Mouse (Mus musculus): Measurements from ENCODE around the gene Atf1. TPM values are rescaled to one million over a fixed set of nuclear protein-coding genes. Genes with fewer than 3 reads are reported as not detected.

The Atf1 gene
- polyA plus RNA-seq, 1 experiment from 2014 or later: 36.3 TPM

DNA sequence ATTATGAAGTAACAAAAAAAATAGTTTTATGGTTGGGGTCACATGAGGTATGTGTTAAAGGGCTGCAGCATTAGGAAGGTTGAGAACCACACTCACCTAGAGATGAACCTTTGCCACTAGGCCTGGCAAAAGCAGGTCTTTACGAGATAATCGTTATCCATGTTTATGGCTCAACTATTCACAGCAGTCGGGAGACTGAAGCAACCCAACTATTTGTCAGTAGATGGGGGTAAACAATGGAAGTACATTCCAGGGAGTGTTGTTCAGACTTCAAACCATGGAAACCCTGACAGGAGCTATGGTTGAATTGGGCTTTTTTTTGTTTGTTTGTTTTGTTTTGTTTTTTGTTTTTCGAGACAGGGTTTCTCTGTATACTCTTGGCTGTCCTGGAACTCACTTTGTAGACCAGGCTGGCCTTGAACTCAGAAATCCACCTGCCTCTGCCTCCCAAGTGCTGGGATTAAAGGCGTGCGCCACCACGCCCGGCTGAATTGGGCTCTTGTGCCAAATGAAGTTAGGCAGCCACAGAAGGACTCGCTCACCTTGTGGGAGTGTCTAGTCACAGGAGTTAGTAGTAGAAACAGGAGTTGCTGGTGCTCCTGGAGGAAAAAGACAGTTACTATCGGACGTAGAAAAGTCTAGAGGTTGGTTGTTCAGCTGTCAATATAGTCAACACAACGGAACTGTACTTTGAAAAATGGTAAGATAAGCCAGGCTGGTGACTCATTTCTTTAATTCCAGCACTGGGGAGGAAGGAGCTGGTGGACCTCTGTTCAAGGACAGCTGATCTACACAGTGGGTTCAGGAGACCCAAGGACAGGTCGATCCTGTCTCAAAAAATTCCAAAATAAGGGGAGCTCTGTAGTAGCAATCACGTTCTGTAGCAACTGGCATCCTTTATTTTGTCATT lies 4.3 kb downstream of the Atf1 start:
- no peak overlapping the region for H3K4me3 ChIP-seq (ENCODE audit: low read depth, low read length)
- no peaks in the 10 kb centered on the region for H3K9me3 ChIP-seq (replicated peaks; ENCODE audit: control insufficient read depth, low read length)
- no peak overlapping the region for H3K27ac ChIP-seq (replicated peaks; ENCODE audit: low read depth, low read length)
- no peak overlapping the region for H3K4me2 ChIP-seq (ENCODE audit: low read depth, low read length)
- no peaks in the 10 kb centered on the region for H3K27me3 ChIP-seq (ENCODE audit: control insufficient read depth, insufficient read depth, low read length)
- 92% methylated on average over 14 of the region's 14 CpGs for WGBS
- ATAC-seq (replicated peaks; ENCODE audit: insufficient number of reproducible peaks, low FRiP score, low TSS enrichment, low read depth) (no peak), DNase-seq (ENCODE audit: low spot score) (no peak)
- no peak overlapping the region for H3K9ac ChIP-seq (replicated peaks; ENCODE audit: low read length)
- H3K36me3 ChIP-seq (replicated peaks; ENCODE audit: control insufficient read depth, insufficient read depth, low read depth, low read length): no peaks in the 10 kb centered on the region; the same call in none of the 2 replicates
- no peaks in the 10 kb centered on the region for H3K4me1 ChIP-seq (ENCODE audit: control insufficient read depth, insufficient read depth, low read length)

GRCm38 (mm10) chr15:100235208-100235965 lies 7.8 kb downstream of the Atf1 start:
- no peak overlapping the region for H3K9ac ChIP-seq (replicated peaks; ENCODE audit: low read length)
- DNase-seq (ENCODE audit: low spot score): no peak
- H3K4me3 ChIP-seq (ENCODE audit: low read depth, low read length): no peak overlapping the region
- no peaks in the 10 kb centered on the region; the same call in none of the 2 replicates for H3K36me3 ChIP-seq (replicated peaks; ENCODE audit: control insufficient read depth, insufficient read depth, low read depth, low read length)
- H3K4me2 ChIP-seq (ENCODE audit: low read depth, low read length): no peak overlapping the region
- no peak for ATAC-seq (replicated peaks; ENCODE audit: insufficient number of reproducible peaks, low FRiP score, low TSS enrichment, low read depth)
- 92% methylated on average over 12 of the region's 12 CpGs for WGBS
- H3K27me3 ChIP-seq (ENCODE audit: control insufficient read depth, insufficient read depth, low read length): no peaks in the 10 kb centered on the region
- no peak overlapping the region for H3K27ac ChIP-seq (replicated peaks; ENCODE audit: low read depth, low read length)
- no peaks in the 10 kb centered on the region for H3K4me1 ChIP-seq (ENCODE audit: control insufficient read depth, insufficient read depth, low read length)
- H3K9me3 ChIP-seq (replicated peaks; ENCODE audit: control insufficient read depth, low read length): no peaks in the 10 kb centered on the region

GRCm38 (mm10) chr15:100236952-100237351 lies 9.3 kb downstream of the Atf1 start:
- ATAC-seq (replicated peaks; ENCODE audit: insufficient number of reproducible peaks, low FRiP score, low TSS enrichment, low read depth) (no peak), DNase-seq (ENCODE audit: low spot score) (no peak)
- no peak overlapping the region for H3K4me2 ChIP-seq (ENCODE audit: low read depth, low read length)
- H3K27me3 ChIP-seq (ENCODE audit: control insufficient read depth, insufficient read depth, low read length): no peaks in the 10 kb centered on the region
- H3K36me3 ChIP-seq (replicated peaks; ENCODE audit: control insufficient read depth, insufficient read depth, low read depth, low read length): no peaks in the 10 kb centered on the region; the same call in none of the 2 replicates
- H3K27ac ChIP-seq (replicated peaks; ENCODE audit: low read depth, low read length): no peak overlapping the region
- WGBS: 91% methylated on average over 6 of the region's 6 CpGs
- no peak overlapping the region for H3K4me3 ChIP-seq (ENCODE audit: low read depth, low read length)
- no peak overlapping the region for H3K9ac ChIP-seq (replicated peaks; ENCODE audit: low read length)
- H3K4me1 ChIP-seq (ENCODE audit: control insufficient read depth, insufficient read depth, low read length): no peaks in the 10 kb centered on the region
- no peaks in the 10 kb centered on the region for H3K9me3 ChIP-seq (replicated peaks; ENCODE audit: control insufficient read depth, low read length)

- no peak overlapping the region for H3K4me3 ChIP-seq (ENCODE audit: low read depth, low read length)
- no peak for DNase-seq (ENCODE audit: low spot score)
- H3K9ac ChIP-seq (replicated peaks; ENCODE audit: low read length): no peak overlapping the region
- H3K4me2 ChIP-seq (ENCODE audit: low read depth, low read length): no peak overlapping the region
- ATAC-seq (replicated peaks; ENCODE audit: insufficient number of reproducible peaks, low FRiP score, low TSS enrichment, low read depth): no peak
- H3K27me3 ChIP-seq (ENCODE audit: control insufficient read depth, insufficient read depth, low read length): no peaks in the 10 kb centered on the region
- H3K4me1 ChIP-seq (ENCODE audit: control insufficient read depth, insufficient read depth, low read length): no peaks in the 10 kb centered on the region
- H3K9me3 ChIP-seq (replicated peaks; ENCODE audit: control insufficient read depth, low read length): no peaks in the 10 kb centered on the region
- H3K27ac ChIP-seq (replicated peaks; ENCODE audit: low read depth, low read length): no peak overlapping the region
- peaks cover 3% of the 10 kb centered on the region for H3K36me3 ChIP-seq (replicated peaks; ENCODE audit: control insufficient read depth, insufficient read depth, low read depth, low read length)
- WGBS: 92% methylated on average over 6 of the region's 6 CpGs
Measured at GRCm38 (mm10) chr15:100241780-100242179, 14.2 kb downstream of the Atf1 start.

DNA sequence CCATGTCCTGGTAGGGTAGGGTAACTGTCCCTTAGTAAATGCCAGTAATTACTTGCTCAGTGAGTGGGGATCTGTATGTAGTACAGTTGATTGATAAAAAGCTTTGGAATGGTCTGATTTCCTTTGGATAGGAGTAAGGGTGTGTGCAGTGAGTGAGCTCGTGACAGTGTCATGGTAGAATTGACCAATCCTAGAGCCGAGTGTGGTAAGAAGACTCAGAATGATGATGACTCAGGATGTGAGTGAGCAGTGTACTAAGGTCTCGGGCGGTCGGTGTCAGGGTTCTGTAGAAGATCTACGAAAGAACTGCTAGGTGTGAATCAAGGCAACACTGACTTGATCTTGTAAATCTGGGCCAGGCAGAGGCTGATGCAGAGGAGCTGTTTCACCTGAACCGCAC lies 18.3 kb downstream of the Atf1 start:
- peaks cover 3% of the 10 kb centered on the region for H3K36me3 ChIP-seq (replicated peaks; ENCODE audit: control insufficient read depth, insufficient read depth, low read depth, low read length)
- no peaks in the 10 kb centered on the region for H3K27me3 ChIP-seq (ENCODE audit: control insufficient read depth, insufficient read depth, low read length)
- no peak overlapping the region for H3K4me2 ChIP-seq (ENCODE audit: low read depth, low read length)
- no peaks in the 10 kb centered on the region for H3K9me3 ChIP-seq (replicated peaks; ENCODE audit: control insufficient read depth, low read length)
- 95% methylated on average over 7 of the region's 7 CpGs for WGBS
- H3K4me3 ChIP-seq (ENCODE audit: low read depth, low read length): no peak overlapping the region
- no peak overlapping the region for H3K27ac ChIP-seq (replicated peaks; ENCODE audit: low read depth, low read length)
- H3K4me1 ChIP-seq (ENCODE audit: control insufficient read depth, insufficient read depth, low read length): no peaks in the 10 kb centered on the region
- H3K9ac ChIP-seq (replicated peaks; ENCODE audit: low read length): no peak overlapping the region
- DNase-seq (ENCODE audit: low spot score): no peak
- ATAC-seq (replicated peaks; ENCODE audit: insufficient number of reproducible peaks, low FRiP score, low TSS enrichment, low read depth): no peak

DNA sequence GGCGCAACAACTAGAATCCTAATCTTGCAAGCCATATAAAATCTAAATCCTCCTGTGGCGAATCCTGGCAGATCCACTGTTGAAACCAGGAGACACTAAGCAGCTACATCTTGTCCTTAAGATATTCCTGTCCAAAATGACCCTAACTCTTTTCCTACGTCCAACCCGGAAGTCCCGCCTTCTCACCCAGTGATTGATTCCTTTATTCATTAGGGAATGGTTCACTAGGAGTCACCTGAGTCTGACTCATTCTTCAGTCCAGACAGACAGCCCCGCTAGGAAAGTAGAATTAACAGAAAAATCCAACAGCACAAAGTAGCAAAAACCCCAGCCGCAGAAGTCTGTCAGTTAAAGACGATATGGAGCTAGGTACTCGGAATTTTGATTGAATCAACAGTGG lies 19.7 kb downstream of the Atf1 start:
- Histone ChIP-seq H3K27ac (replicated peaks; ENCODE audit: low read depth, low read length) (no peak overlapping the region), H3K36me3 (replicated peaks; ENCODE audit: control insufficient read depth, insufficient read depth, low read depth, low read length) (peaks cover 3% of the 10 kb centered on the region), H3K9ac (replicated peaks; ENCODE audit: low read length) (no peak overlapping the region), H3K4me3 (ENCODE audit: low read depth, low read length) (no peak overlapping the region), H3K4me2 (ENCODE audit: low read depth, low read length) (no peak overlapping the region), H3K4me1 (ENCODE audit: control insufficient read depth, insufficient read depth, low read length) (no peaks in the 10 kb centered on the region), H3K9me3 (replicated peaks; ENCODE audit: control insufficient read depth, low read length) (no peaks in the 10 kb centered on the region), H3K27me3 (ENCODE audit: control insufficient read depth, insufficient read depth, low read length) (no peaks in the 10 kb centered on the region)
- WGBS: 93% methylated on average over 9 of the region's 9 CpGs
- no peak for DNase-seq (ENCODE audit: low spot score)
- ATAC-seq (replicated peaks; ENCODE audit: insufficient number of reproducible peaks, low FRiP score, low TSS enrichment, low read depth): no peak

- Histone ChIP-seq H3K9me3 (replicated peaks; ENCODE audit: control insufficient read depth, low read length) (no peaks in the 10 kb centered on the region), H3K4me3 (ENCODE audit: low read depth, low read length) (no peak overlapping the region), H3K27ac (replicated peaks; ENCODE audit: low read depth, low read length) (no peak overlapping the region), H3K36me3 (replicated peaks; ENCODE audit: control insufficient read depth, insufficient read depth, low read depth, low read length) (peaks cover 3% of the 10 kb centered on the region), H3K4me2 (ENCODE audit: low read depth, low read length) (no peak overlapping the region), H3K4me1 (ENCODE audit: control insufficient read depth, insufficient read depth, low read length) (no peaks in the 10 kb centered on the region), H3K27me3 (ENCODE audit: control insufficient read depth, insufficient read depth, low read length) (no peaks in the 10 kb centered on the region), H3K9ac (replicated peaks; ENCODE audit: low read length) (no peak overlapping the region)
- 96% methylated on average over 6 of the region's 6 CpGs for WGBS
- no peak for ATAC-seq (replicated peaks; ENCODE audit: insufficient number of reproducible peaks, low FRiP score, low TSS enrichment, low read depth)
- DNase-seq (ENCODE audit: low spot score): no peak
Measured at GRCm38 (mm10) chr15:100248665-100249433, 21.2 kb downstream of the Atf1 start.
